Mouse (Mus musculus) forebrain, embryonic 14.5 days (tissue): Measurements from ENCODE around the gene Tdrd3. TPM values are rescaled to one million over a fixed set of nuclear protein-coding genes. Genes with fewer than 3 reads are reported as not detected.

ENCODE experiments used
- ATAC-seq: fragments of 200-750 bp; cut with Nextera tagmentation; 2 replicates; pipeline ENCODE4 v1.8.0; 2017; ENCODE audit warnings: mild to moderate bottlenecking, moderate library complexity
- DNase-seq: peaks from one replicate; pipeline ENCODE4 v3.0.0-alpha.2; 2015; ENCODE audit warnings: low spot score
- H3K27ac ChIP-seq: fragments of 300-500 bp; sonication (generic); 2 replicates; pipeline ENCODE4 v1.5.1; 2014; ENCODE audit warnings: low read depth, mild to moderate bottlenecking, control low read depth, low read length, moderate library complexity
- H3K27me3 ChIP-seq: fragments of 300-500 bp; sonication (generic); replicated peaks from 2 replicates; pipeline ENCODE4 v1.6.1; 2014; ENCODE audit warnings: low read length, control low read depth, mixed read lengths; ENCODE audit not compliant: control insufficient read depth, insufficient read depth
- H3K36me3 ChIP-seq: fragments of 300-500 bp; sonication (generic); 2 replicates; pipeline ENCODE4 v1.6.1; 2014; ENCODE audit warnings: low read length, control low read depth; ENCODE audit not compliant: control insufficient read depth, insufficient read depth
- H3K4me1 ChIP-seq: fragments of 300-500 bp; sonication (generic); 2 replicates; pipeline ENCODE4 v1.6.1; 2014; ENCODE audit warnings: antibody characterized with exemption, low read length, control low read depth; ENCODE audit not compliant: control insufficient read depth, insufficient read depth
- H3K4me2 ChIP-seq: fragments of 300-500 bp; sonication (generic); 2 replicates; pipeline ENCODE4 v1.6.1; 2014; ENCODE audit warnings: mild to moderate bottlenecking, control low read depth, low read length
- H3K4me3 ChIP-seq: fragments of 300-500 bp; sonication (generic); 2 replicates; pipeline ENCODE4 v1.5.1; 2014; ENCODE audit warnings: low read depth, low read length, control low read depth
- H3K9ac ChIP-seq: fragments of 300-500 bp; sonication (generic); 2 replicates; pipeline ENCODE4 v1.6.1; 2014; ENCODE audit warnings: mild to moderate bottlenecking, low read length, control low read depth, moderate library complexity
- H3K9me3 ChIP-seq: fragments of 300-500 bp; sonication (generic); replicated peaks from 2 replicates; pipeline ENCODE4 v1.6.1; 2016; ENCODE audit warnings: low read length, control low read depth, mixed read lengths; ENCODE audit not compliant: control insufficient read depth
- WGBS: fragments of 180-500 bp; shearing (Covaris S2); extraction: QIAGEN DNeasy Blood & Tissue Kit; methylation state at CpG from one replicate; pipeline ENCODE4 v1.1.7; 2014; 5-methylcytosine and 5-hydroxymethylcytosine counted together
- polyA plus RNA-seq: library from polyadenylated mRNA; unstranded; fragments of >200 nt; fragmentation: Nextera tagmentation; extraction: Ambion mirVana; gene quantifications from 2 replicates; pipeline ENCODE4 v1.2.1, GENCODE M21; 2014

Tdrd3 gene
- polyA plus RNA-seq, 1 experiment from 2014 or later: 56.8 TPM

DNA sequence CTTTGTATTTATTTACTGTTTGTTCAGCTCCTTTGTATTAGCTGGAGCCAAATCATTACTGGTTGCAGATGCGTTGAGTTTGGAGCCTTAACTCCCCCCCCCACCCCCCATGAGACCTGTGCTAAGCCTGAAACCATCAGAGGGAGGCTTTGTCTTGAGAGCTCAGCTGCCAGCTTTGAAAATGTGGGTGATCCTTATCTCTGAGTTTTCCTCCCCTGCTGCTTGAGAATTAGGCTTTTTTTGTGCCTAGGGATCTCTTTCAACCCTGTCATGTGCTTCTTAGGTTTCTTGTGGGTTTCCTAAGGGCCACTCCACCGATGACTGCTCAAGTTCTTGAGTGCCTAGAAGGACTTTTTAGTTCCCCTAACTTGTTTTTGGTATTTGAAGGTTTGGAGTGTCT, 23.3 kb downstream of the Tdrd3 start:
- H3K27me3 ChIP-seq: no peaks in the 10 kb centered on the region
- no peak overlapping the region for H3K4me2 ChIP-seq
- no peaks in the 10 kb centered on the region for H3K4me1 ChIP-seq
- H3K4me3 ChIP-seq: no peak overlapping the region
- H3K9ac ChIP-seq: no peak overlapping the region
- H3K9me3 ChIP-seq: no peaks in the 10 kb centered on the region
- 4% methylated on average over 2 of the region's 2 CpGs for WGBS
- no peak for ATAC-seq
- H3K36me3 ChIP-seq: 0 out of 2 replicates have a peak, but pooled peaks cover 3% of the 10 kb centered on the region
- no peak for DNase-seq
- H3K27ac ChIP-seq: no peak overlapping the region

DNA sequence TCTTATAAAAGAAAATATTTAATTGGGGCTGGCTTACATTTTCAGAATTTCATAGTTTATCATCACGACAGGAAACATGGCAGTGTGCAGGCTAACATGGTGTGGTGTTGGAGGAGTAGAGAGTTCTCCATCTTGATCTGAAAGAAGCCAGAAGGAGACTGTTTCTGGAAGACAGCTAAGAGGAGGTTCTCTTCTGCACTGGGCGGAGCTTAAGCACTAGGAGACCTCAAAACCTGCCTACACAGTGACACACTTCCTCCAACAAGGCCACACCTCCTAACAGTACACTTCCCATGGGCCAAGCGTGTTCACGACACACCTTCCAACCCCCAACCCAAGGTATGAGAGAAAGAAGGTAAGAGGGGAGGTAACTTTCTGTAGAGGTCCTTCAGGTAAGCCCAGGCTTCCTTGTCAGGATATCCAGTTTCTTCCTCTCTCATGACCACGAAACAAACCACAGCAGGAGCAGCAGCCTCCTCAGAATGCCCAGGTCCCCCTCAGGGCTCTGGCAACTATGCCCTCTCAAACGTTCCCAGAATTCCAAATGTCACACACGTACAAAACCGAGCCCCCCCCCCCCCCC, 30.0 kb downstream of the Tdrd3 start:
- no peak for DNase-seq
- no peak for ATAC-seq
- Histone ChIP-seq H3K36me3 (no peaks in the 10 kb centered on the region), H3K4me2 (no peak overlapping the region), H3K27me3 (no peaks in the 10 kb centered on the region), H3K27ac (no peak overlapping the region), H3K4me3 (no peak overlapping the region), H3K9me3 (no peaks in the 10 kb centered on the region), H3K4me1 (no peaks in the 10 kb centered on the region), H3K9ac (no peak overlapping the region)
- WGBS: 85% methylated on average over 8 of the region's 8 CpGs

DNA sequence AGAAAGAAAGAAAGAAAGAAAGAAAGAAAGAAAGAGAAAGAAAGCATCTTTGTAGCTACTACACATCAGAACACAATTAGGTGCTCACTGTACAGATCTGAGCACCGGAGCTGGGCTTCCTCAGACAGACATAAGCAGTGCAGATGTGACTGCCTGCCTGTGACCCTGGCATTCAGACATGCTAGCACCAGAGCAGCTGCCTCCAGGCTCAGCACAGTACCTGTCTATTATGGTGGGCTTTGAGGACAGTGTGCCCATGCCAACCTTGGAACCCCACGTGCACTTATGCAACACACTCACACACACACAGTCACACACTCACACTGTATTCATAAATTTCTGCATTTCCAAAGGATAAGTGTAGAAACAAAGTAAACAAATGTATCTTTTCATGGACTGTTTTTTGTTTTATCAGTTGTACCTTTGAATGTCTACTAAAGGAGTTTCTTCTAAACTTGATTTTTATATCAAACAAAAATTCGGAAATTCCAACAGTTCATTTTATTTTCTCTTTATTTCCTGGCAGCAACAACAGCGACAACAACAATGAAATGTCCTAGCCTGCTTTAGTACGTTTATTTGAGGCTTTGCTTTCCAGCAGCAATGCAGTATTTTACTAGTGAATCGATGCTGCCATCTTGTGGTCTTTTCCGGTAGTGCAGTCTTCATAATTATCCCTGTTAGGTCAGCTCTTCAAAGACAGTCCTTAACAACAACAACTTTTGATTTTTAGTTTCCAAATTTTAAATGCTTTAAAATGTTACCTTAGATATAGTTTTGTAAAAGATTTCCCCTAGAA, 35.4 kb downstream of the Tdrd3 start:
- ATAC-seq (peak; percentile 78), DNase-seq (peak; percentile 91)
- WGBS: 9% methylated on average over 7 of the region's 7 CpGs
- Histone ChIP-seq H3K9ac (no peak overlapping the region; the same call in 1 of the 2 replicates), H3K4me2 (no peak overlapping the region), H3K9me3 (no peaks in the 10 kb centered on the region), H3K27me3 (no peaks in the 10 kb centered on the region), H3K27ac (no peak overlapping the region), H3K4me1 (no peaks in the 10 kb centered on the region; the same call in 1 of the 2 replicates), H3K36me3 (no peaks in the 10 kb centered on the region), H3K4me3 (no peak overlapping the region)

DNA sequence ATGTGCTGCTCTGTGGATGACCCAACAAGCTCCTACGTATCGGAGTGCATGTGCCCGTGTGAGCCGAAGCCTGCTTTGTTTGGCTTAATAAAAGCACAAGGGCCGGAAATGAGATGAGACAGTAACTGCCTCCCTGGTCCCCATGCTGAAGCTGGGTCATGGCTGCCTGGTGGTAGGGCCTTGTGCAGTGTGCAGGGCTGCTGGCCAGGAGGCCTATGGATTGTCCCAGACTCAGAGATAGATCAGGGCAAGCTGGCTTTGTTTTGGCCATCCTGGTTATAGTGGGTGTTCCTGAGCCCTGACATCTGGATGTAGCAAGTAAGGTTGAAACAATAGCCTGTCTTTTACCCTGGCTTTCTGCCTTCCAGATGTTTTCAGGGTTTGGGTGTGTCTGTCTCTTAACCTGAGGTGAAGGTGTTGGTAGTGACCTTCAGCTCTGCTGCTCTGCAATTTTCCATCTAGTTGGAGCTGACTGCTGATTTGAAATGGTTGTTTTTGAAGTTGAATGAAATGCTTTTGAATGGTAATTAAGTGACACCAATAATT, 39.3 kb downstream of the Tdrd3 start:
- ATAC-seq: 0 out of 2 replicates have a peak, but pooled peaks have one; percentile 10

DNA sequence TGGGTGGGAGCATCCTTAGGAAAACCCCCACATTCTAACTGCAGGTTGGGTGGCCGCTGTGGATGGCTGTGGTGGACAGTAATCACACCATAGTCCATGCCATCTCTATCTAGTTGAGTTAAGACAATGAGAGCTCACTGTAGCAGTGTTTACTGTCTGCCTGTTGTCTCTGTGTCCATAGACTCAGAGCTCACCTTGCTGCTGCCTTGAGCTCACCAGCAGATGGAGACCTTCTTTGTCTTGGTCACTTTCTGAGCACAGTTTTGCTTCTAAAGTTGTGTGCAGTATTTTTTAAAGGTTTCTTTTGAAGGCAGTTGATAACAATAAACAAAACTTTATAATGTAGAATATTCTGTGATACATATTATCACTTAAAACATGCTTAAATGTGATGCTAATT, 43.3 kb downstream of the Tdrd3 start:
- H3K4me3 ChIP-seq: no peak overlapping the region
- no peaks in the 10 kb centered on the region for H3K4me1 ChIP-seq
- no peak overlapping the region for H3K4me2 ChIP-seq
- ATAC-seq: no peak
- no peaks in the 10 kb centered on the region for H3K9me3 ChIP-seq
- H3K27me3 ChIP-seq: no peaks in the 10 kb centered on the region
- no peak overlapping the region for H3K9ac ChIP-seq
- H3K36me3 ChIP-seq: no peaks in the 10 kb centered on the region; the same call in 1 of the 2 replicates
- WGBS: 94% methylated on average over 1 of the region's 1 CpGs
- H3K27ac ChIP-seq: no peak overlapping the region
- DNase-seq: no peak

More for the DNA sequence above, 39.3 kb downstream of the Tdrd3 start:
- no peaks in the 10 kb centered on the region; the same call in 1 of the 2 replicates for H3K36me3 ChIP-seq
- H3K9me3 ChIP-seq: no peaks in the 10 kb centered on the region
- WGBS: 75% methylated on average over 5 of the region's 5 CpGs
- no peaks in the 10 kb centered on the region; the same call in 1 of the 2 replicates for H3K4me1 ChIP-seq
- no peak overlapping the region for H3K9ac ChIP-seq
- no peak for DNase-seq
- H3K4me3 ChIP-seq: no peak overlapping the region
- no peaks in the 10 kb centered on the region for H3K27me3 ChIP-seq
- H3K27ac ChIP-seq: no peak overlapping the region
- no peak overlapping the region for H3K4me2 ChIP-seq

DNA sequence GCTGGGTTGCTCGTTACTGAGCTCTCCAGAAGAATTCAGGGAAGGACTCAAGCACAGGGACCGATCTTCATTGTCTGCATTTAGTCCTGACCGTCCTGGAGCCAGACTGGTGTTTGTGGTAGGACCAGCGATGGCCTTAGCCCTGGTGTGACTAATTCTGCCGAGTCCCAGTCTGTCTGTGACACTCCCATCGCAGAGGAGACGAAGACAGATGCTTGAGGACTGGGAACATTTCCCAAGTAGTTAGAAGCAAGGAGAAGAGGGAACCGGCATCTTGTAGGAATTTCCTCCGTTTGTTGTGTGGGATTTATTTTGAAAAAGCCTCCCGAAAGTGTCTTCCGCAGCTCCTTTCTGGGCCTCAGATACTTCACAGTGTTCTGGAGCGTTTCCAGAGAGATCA, 45.1 kb downstream of the Tdrd3 start:
- Histone ChIP-seq H3K36me3 (no peaks in the 10 kb centered on the region; the same call in 1 of the 2 replicates), H3K27ac (no peak overlapping the region), H3K4me3 (no peak overlapping the region), H3K4me1 (no peaks in the 10 kb centered on the region), H3K4me2 (no peak overlapping the region), H3K27me3 (no peaks in the 10 kb centered on the region), H3K9ac (no peak overlapping the region), H3K9me3 (no peaks in the 10 kb centered on the region)
- no peak for DNase-seq
- 66% methylated on average over 12 of the region's 12 CpGs for WGBS
- no peak for ATAC-seq

DNA sequence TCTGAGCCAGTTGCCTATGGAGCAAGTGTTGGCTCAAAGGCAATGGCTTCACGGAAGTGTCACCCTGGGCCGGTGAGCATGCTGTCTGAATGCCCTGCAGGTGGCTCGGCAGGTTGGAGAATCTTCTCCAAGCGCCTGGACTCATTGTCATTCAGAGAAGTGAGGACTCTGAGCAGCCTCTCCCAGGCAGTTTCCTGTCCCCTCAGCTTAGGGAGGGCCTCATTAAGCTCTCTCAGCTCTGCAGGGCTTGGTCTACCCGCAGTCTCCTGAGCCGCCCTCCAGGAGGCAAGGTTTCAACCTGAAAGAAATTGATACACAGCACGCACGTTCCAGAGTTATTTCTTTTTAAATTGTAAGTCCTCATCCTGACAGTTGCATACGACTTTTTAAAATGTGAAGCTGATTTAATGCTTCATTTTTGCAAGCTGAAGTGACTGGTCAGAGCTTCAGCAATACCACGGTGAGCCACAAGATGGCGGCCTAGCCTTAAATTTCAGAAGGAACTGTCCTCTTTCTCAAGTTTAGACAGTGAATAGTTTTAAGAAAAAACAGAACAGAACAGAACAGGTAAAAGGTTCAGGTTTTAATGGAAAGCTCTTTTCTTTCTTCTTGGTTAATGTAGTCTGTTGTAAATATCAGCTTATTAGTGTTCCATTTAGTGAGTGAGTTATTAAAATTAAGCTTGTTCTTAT, 47.7 kb downstream of the Tdrd3 start:
- Histone ChIP-seq H3K36me3 (0 out of 2 replicates have a peak, but pooled peaks cover 3% of the 10 kb centered on the region), H3K4me1 (no peaks in the 10 kb centered on the region), H3K27ac (no peak overlapping the region; the same call in 1 of the 2 replicates), H3K4me2 (no peak overlapping the region), H3K9ac (no peak overlapping the region), H3K27me3 (no peaks in the 10 kb centered on the region), H3K4me3 (no peak overlapping the region), H3K9me3 (no peaks in the 10 kb centered on the region)
- DNase-seq (peak; percentile 86), ATAC-seq (peak; percentile 69)
- whole genome bisulfite sequencing: 12% methylated on average over 11 of the region's 11 CpGs

DNA sequence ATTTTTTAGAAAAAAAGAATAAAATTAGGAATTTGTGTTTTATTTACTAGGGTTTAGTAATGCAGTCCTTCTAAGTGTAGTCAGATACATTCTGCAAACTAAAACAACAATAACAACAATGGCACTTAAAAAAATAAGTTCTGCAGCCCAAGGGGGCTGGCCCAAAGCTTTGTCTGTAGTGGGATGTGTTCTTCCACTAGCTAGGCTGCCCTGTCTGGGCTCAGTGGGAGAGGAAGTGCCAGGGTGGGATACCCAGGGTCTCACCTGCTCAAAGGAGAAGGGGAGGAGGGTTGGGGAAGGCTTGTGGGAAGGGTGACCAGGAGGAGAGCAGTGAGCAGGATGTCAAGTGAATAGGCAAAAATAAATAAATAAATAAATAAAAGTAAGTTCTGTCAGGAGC, 48.2 kb downstream of the Tdrd3 start:
- H3K4me3 ChIP-seq: no peak overlapping the region
- no peak overlapping the region for H3K4me2 ChIP-seq
- no peak for DNase-seq
- H3K9ac ChIP-seq: no peak overlapping the region
- no peak overlapping the region for H3K27ac ChIP-seq
- no peaks in the 10 kb centered on the region for H3K4me1 ChIP-seq
- peak; percentile 45; the same call in 1 of the 2 replicates for ATAC-seq
- 0 out of 2 replicates have a peak, but pooled peaks cover 3% of the 10 kb centered on the region for H3K36me3 ChIP-seq
- no peaks in the 10 kb centered on the region for H3K27me3 ChIP-seq
- no peaks in the 10 kb centered on the region for H3K9me3 ChIP-seq
